Mouse (Mus musculus): ENCODE results near the gene Scn8a.

GRCm38 (mm10) chr15:100903811-100904210, 34.2 kb downstream of the Scn8a start:
- TF ChIP-seq TCF12 (IDR thresholded peaks at IDR 0.05; ENCODE audit: insufficient read depth, poor library complexity, severe bottlenecking) (no peak), POLR2A (IDR thresholded peaks at IDR 0.05; ENCODE audit: insufficient read length, low read depth) (no peak), MAX (IDR thresholded peaks at IDR 0.05; ENCODE audit: low read depth) (no peak), USF1 (IDR thresholded peaks at IDR 0.05; ENCODE audit: low read depth) (no peak), MYOD1 (IDR thresholded peaks at IDR 0.05; ENCODE audit: control insufficient read depth in 1 of 3, insufficient read length in 2 of 3, low read depth in 2 of 3) (no peak), E2F4 (IDR thresholded peaks at IDR 0.05; ENCODE audit: insufficient read depth) (no peak), MYOG (IDR thresholded peaks at IDR 0.05; ENCODE audit: control insufficient read depth in 1 of 3, insufficient read depth in 1 of 3, insufficient read length in 2 of 3, low read depth in 2 of 3) (no peak), POLR2AphosphoS2 (IDR thresholded peaks at IDR 0.05; ENCODE audit: insufficient read length, low read depth) (no peak), REST (IDR thresholded peaks at IDR 0.05; ENCODE audit: insufficient read depth, insufficient read length) (no peak)
